Mouse (Mus musculus) limb, embryonic 11.5 days (tissue): ENCODE data around the gene Slc40a1. TPM values are rescaled to one million over a fixed set of nuclear protein-coding genes. Genes with fewer than 3 reads are reported as not detected.

Experiments
- ATAC-seq: fragments of 200-750 bp; cut with Nextera tagmentation; 2 replicates; pipeline ENCODE4 v1.8.0; 2017; ENCODE audit warnings: low read depth; ENCODE audit not compliant: insufficient number of reproducible peaks, low FRiP score, low TSS enrichment
- DNase-seq: peaks from one replicate; pipeline ENCODE4 v3.0.0-alpha.2; 2015; ENCODE audit warnings: low spot score
- H3K27ac ChIP-seq: fragments of 300-500 bp; sonication (generic); replicated peaks from 2 replicates; pipeline ENCODE4 v1.5.1; 2014; ENCODE audit warnings: low read depth, mild to moderate bottlenecking, low read length
- H3K27me3 ChIP-seq: fragments of 300-500 bp; sonication (generic); 2 replicates; pipeline ENCODE4 v1.6.1; 2014; ENCODE audit warnings: mild to moderate bottlenecking, low read length, mixed read lengths; ENCODE audit not compliant: control insufficient read depth, insufficient read depth
- H3K36me3 ChIP-seq: fragments of 300-500 bp; sonication (generic); 2 replicates; pipeline ENCODE4 v1.6.1; 2014; ENCODE audit warnings: mild to moderate bottlenecking, low read length, moderate library complexity, mixed read lengths; ENCODE audit not compliant: control insufficient read depth, insufficient read depth
- H3K4me1 ChIP-seq: fragments of 300-500 bp; sonication (generic); 2 replicates; pipeline ENCODE4 v1.6.1; 2014; ENCODE audit warnings: low read length, mixed read lengths; ENCODE audit not compliant: control insufficient read depth, insufficient read depth
- H3K4me2 ChIP-seq: fragments of 300-500 bp; sonication (generic); 2 replicates; pipeline ENCODE4 v1.6.1; 2014; ENCODE audit warnings: low read depth, mild to moderate bottlenecking, moderate library complexity; ENCODE audit not compliant: severe bottlenecking
- H3K4me3 ChIP-seq: fragments of 300-500 bp; sonication (generic); 2 replicates; pipeline ENCODE4 v1.5.1; 2014; ENCODE audit warnings: low read depth, low read length
- H3K9ac ChIP-seq: fragments of 300-500 bp; sonication (generic); 2 replicates; pipeline ENCODE4 v1.6.1; 2014; ENCODE audit warnings: mild to moderate bottlenecking, low read length
- H3K9me3 ChIP-seq: fragments of 300-500 bp; sonication (generic); 2 replicates; pipeline ENCODE4 v1.6.1; 2016; ENCODE audit warnings: low read length; ENCODE audit not compliant: control insufficient read depth
- WGBS: fragments of 180-500 bp; shearing (Covaris S2); extraction: QIAGEN DNeasy Blood & Tissue Kit; methylation state at CpG from one replicate; pipeline ENCODE4 v1.1.7; 2014; 5-methylcytosine and 5-hydroxymethylcytosine counted together
- polyA plus RNA-seq: library from polyadenylated mRNA; unstranded; fragments of >200 nt; fragmentation: Nextera tagmentation; extraction: Ambion mirVana; gene quantifications from 2 replicates; pipeline ENCODE4 v1.2.1, GENCODE M21; 2014

The Slc40a1 gene
- polyA plus RNA-seq, 1 experiment from 2014 or later, result 8.4 TPM

DNA sequence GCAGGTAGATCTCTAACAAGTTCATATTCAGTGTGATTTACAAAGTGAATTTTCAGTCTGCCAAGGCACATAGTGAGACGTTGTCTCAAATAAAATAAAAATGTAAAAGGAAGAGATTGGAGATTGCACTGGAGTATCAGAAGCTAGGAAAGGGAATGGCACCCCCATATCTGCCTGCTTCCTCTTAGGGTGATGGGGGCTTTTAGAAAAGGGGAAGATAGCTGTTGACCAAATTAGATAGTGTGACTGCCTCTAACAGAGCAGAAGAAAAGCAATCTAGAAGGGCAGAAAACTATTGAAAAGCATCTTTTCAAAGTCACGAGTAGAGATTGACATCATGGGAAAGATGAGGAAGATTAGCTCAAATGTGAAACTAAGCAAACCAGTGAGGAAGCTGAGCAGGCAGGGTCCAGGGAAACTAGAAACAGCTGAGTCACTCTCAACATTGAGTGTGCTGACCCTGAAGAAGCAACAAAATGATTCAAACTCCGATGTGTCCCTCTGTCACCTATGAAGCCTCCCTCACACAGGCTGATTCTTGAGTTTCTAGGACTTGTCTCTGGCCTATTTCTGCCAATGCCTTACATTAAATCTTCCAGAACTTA, 45.0 kb downstream of the Slc40a1 start:
- Histone ChIP-seq H3K36me3 (no peaks in the 10 kb centered on the region), H3K9me3 (no peaks in the 10 kb centered on the region), H3K4me1 (no peaks in the 10 kb centered on the region), H3K9ac (no peak overlapping the region), H3K4me2 (no peak overlapping the region), H3K4me3 (no peak overlapping the region), H3K27me3 (no peaks in the 10 kb centered on the region), H3K27ac (no peak overlapping the region)
- WGBS, result 85% methylated on average over 3 of the region's 3 CpGs
- ATAC-seq (no peak), DNase-seq (no peak)

GRCm38 (mm10) chr1:45877463-45877862, 48.9 kb downstream of the Slc40a1 start:
- no peak overlapping the region for H3K27ac ChIP-seq
- H3K36me3 ChIP-seq, result no peaks in the 10 kb centered on the region
- H3K9me3 ChIP-seq, result no peaks in the 10 kb centered on the region
- no peak overlapping the region for H3K4me3 ChIP-seq
- no peak for DNase-seq
- no peak for ATAC-seq
- no peaks in the 10 kb centered on the region for H3K4me1 ChIP-seq
- H3K27me3 ChIP-seq, result no peaks in the 10 kb centered on the region
- 62% methylated on average over 3 of the region's 3 CpGs for WGBS
- H3K4me2 ChIP-seq, result no peak overlapping the region
- H3K9ac ChIP-seq, result no peak overlapping the region

DNA sequence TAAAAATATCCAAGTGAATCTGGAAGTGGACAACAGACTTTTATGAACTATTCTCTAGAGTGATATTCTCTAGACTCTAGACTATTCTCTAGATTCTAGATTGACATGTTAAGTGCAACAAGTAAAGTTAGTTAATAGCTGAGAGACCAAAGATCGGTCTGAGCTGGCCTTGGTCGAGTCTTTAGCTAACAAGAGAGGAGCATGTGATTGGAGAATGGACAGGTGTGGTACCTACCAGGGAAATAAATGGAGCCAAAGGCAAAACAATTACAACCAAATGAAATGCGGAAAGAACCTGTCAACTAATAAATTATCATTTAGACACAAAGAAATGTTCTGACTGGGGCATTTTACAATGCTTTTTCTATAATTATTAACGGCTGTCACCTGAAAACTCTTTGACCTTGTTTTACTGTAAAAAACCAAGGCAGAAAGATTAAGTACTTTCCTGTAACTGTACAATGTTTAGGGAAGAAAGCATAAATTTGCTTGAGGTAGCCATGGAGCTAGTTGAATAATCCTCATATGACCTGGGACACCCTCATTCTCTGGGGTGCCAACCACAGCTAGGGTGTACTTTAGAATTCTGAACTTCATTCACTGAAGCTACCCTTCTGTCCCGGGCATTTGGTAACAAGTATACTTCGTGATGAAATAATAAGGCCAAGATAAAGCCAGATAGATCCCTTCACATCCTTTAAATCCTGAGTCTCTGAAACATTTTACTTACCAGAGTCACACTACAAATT, 49.7 kb downstream of the Slc40a1 start:
- H3K4me3 ChIP-seq, result no peak overlapping the region
- no peak overlapping the region for H3K9ac ChIP-seq
- H3K27ac ChIP-seq, result no peak overlapping the region
- no peaks in the 10 kb centered on the region for H3K4me1 ChIP-seq
- no peak overlapping the region for H3K4me2 ChIP-seq
- DNase-seq (no peak), ATAC-seq (no peak)
- H3K9me3 ChIP-seq, result no peaks in the 10 kb centered on the region
- H3K27me3 ChIP-seq, result no peaks in the 10 kb centered on the region
- H3K36me3 ChIP-seq, result no peaks in the 10 kb centered on the region
- 83% methylated on average over 6 of the region's 6 CpGs for WGBS

DNA sequence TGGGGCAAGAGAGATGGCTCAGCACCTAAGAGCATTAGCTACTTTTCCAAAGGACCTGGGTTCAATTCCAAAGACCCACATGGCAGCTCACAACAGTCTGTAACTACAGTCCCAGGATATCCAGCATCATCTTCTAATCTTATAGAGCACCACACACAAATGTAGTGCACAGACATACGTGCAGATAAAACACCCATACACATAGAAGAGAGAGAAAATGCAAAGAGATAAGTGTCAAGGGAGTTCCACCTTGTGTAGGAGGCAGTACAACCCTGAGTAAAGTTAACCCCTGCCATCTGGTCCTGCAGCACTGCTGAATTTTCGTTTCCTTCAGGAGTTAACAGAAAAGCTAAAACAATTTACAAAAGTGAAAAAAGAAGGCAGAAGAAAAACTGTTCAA, 50.7 kb downstream of the Slc40a1 start:
- 78% methylated on average over 2 of the region's 2 CpGs for WGBS
- Histone ChIP-seq H3K4me2 (no peak overlapping the region), H3K36me3 (no peaks in the 10 kb centered on the region), H3K4me1 (no peaks in the 10 kb centered on the region), H3K9ac (no peak overlapping the region), H3K9me3 (no peaks in the 10 kb centered on the region), H3K27me3 (no peaks in the 10 kb centered on the region), H3K4me3 (no peak overlapping the region), H3K27ac (no peak overlapping the region)
- ATAC-seq (no peak), DNase-seq (no peak)

GRCm38 (mm10) chr1:45873250-45873649, 53.1 kb downstream of the Slc40a1 start:
- Histone ChIP-seq H3K4me3 (no peak overlapping the region), H3K9me3 (no peaks in the 10 kb centered on the region), H3K36me3 (no peaks in the 10 kb centered on the region), H3K27ac (no peak overlapping the region), H3K9ac (no peak overlapping the region), H3K4me1 (no peaks in the 10 kb centered on the region), H3K27me3 (no peaks in the 10 kb centered on the region), H3K4me2 (no peak overlapping the region)
- no peak for ATAC-seq
- whole genome bisulfite sequencing, result 84% methylated on average over 2 of the region's 2 CpGs
- no peak for DNase-seq

- H3K36me3 ChIP-seq, result no peaks in the 10 kb centered on the region
- WGBS, result 78% methylated on average over 3 of the region's 3 CpGs
- DNase-seq (no peak), ATAC-seq (no peak)
- H3K9me3 ChIP-seq, result no peaks in the 10 kb centered on the region
- H3K9ac ChIP-seq, result no peak overlapping the region
- H3K27me3 ChIP-seq, result no peaks in the 10 kb centered on the region
- peaks cover 6% of the 10 kb centered on the region; the same call in 1 of the 2 replicates for H3K4me1 ChIP-seq
- no peak overlapping the region for H3K4me2 ChIP-seq
- no peak overlapping the region for H3K27ac ChIP-seq
- H3K4me3 ChIP-seq, result no peak overlapping the region
These were observed 57.7 kb downstream of the Slc40a1 start for GRCm38 (mm10) chr1:45868479-45869137.

GRCm38 (mm10) chr1:45868050-45868449, 58.3 kb downstream of the Slc40a1 start:
- H3K27ac ChIP-seq, result no peak overlapping the region
- ATAC-seq, result no peak
- WGBS, result 54% methylated on average over 1 of the region's 1 CpGs

GRCm38 (mm10) chr1:45866288-45867018, 59.9 kb downstream of the Slc40a1 start:
- DNase-seq, result no peak
- 0 out of 2 replicates have a peak, but pooled peaks have one; percentile 62 for ATAC-seq
- H3K36me3 ChIP-seq, result no peaks in the 10 kb centered on the region
- H3K27me3 ChIP-seq, result no peaks in the 10 kb centered on the region
- WGBS, result 10% methylated on average over 3 of the region's 3 CpGs
- H3K4me2 ChIP-seq, result no peak overlapping the region
- H3K4me3 ChIP-seq, result no peak overlapping the region
- H3K9ac ChIP-seq, result no peak overlapping the region
- H3K4me1 ChIP-seq, result peaks cover 6% of the 10 kb centered on the region; the same call in 1 of the 2 replicates
- no peak overlapping the region for H3K27ac ChIP-seq
- H3K9me3 ChIP-seq, result no peaks in the 10 kb centered on the region

More at GRCm38 (mm10) chr1:45868050-45868449, 58.3 kb downstream of the Slc40a1 start:
- no peaks in the 10 kb centered on the region for H3K9me3 ChIP-seq
- no peak overlapping the region for H3K9ac ChIP-seq
- H3K4me3 ChIP-seq, result no peak overlapping the region
- no peak for DNase-seq
- no peak overlapping the region for H3K4me2 ChIP-seq
- peaks cover 6% of the 10 kb centered on the region; the same call in 1 of the 2 replicates for H3K4me1 ChIP-seq
- no peaks in the 10 kb centered on the region for H3K27me3 ChIP-seq
- H3K36me3 ChIP-seq, result no peaks in the 10 kb centered on the region
